Mouse (Mus musculus) MEL (cell line): ENCODE data around the gene Fkbp1b.

Experiments
- CTCF ChIP-seq, 3 experiments: IDR thresholded peaks in 2 of 3; conservative IDR thresholded peaks in 1 of 3; 2 replicates each; pipeline ENCODE4 v1.5.1; 2011 to 2012; ENCODE audit warnings: low read length in 3 of 3, low read depth in 2 of 3, mild to moderate bottlenecking in 2 of 3, improper control_type of control experiment in 1 of 3, inconsistent platforms in 1 of 3, mixed read lengths in 1 of 3, moderate library complexity in 1 of 3; ENCODE audit not compliant: control insufficient read depth in 1 of 3, insufficient read depth in 1 of 3, poor library complexity in 1 of 3, severe bottlenecking in 1 of 3
- EP300 ChIP-seq, 2 experiments: IDR thresholded peaks; 2 replicates each; pipeline ENCODE4 v1.6.1; 2011; ENCODE audit warnings: improper control_type of control experiment in 2 of 2, low read length in 2 of 2, low read depth in 1 of 2, mild to moderate bottlenecking in 1 of 2
- GATA1 ChIP-seq: IDR thresholded peaks from 2 replicates; pipeline ENCODE4 v1.6.1; 2011; ENCODE audit warnings: low read depth, low read length, improper control_type of control experiment
- HCFC1 ChIP-seq: IDR thresholded peaks from 2 replicates; pipeline ENCODE4 v1.6.1; 2012; ENCODE audit warnings: low read depth, mild to moderate bottlenecking, inconsistent platforms, low read length, improper control_type of control experiment, moderate library complexity
- MAFK ChIP-seq: IDR thresholded peaks from 2 replicates; pipeline ENCODE4 v1.6.1; 2011; ENCODE audit warnings: low read depth, mild to moderate bottlenecking, low read length, improper control_type of control experiment, borderline replicate concordance
- MAX ChIP-seq: IDR thresholded peaks from 2 replicates; pipeline ENCODE4 v1.6.1; 2011; ENCODE audit warnings: low read length, improper control_type of control experiment
- MAZ ChIP-seq: IDR thresholded peaks from 2 replicates; pipeline ENCODE4 v1.6.1; 2012; ENCODE audit warnings: low read depth, mild to moderate bottlenecking, inconsistent platforms, low read length, improper control_type of control experiment
- POLR2A ChIP-seq, 2 experiments: IDR thresholded peaks; 2 replicates each; pipeline ENCODE4 v1.6.1; 2011 to 2012; ENCODE audit warnings: low read length in 2 of 2, mild to moderate bottlenecking in 2 of 2, control low read depth in 1 of 2, improper control_type of control experiment in 1 of 2, low read depth in 1 of 2, moderate library complexity in 1 of 2; ENCODE audit not compliant: control insufficient read depth in 1 of 2, insufficient read depth in 1 of 2, poor library complexity in 1 of 2
- UBTF ChIP-seq: IDR thresholded peaks from 2 replicates; pipeline ENCODE4 v1.6.1; 2012; ENCODE audit warnings: low read depth, mild to moderate bottlenecking, inconsistent platforms, low read length, improper control_type of control experiment, moderate library complexity, borderline replicate concordance; ENCODE audit not compliant: insufficient read depth

GRCm38 (mm10) chr12:4840741-4841140 lies 650 bp downstream of the Fkbp1b start:
- no peak for TF ChIP-seq MAX
- TF ChIP-seq CTCF (IDR thresholded peaks at IDR 0.05 in 2 of 3, conservative IDR thresholded peaks at IDR 0.05 in 1 of 3; ENCODE audit: control insufficient read depth in 1 of 3, insufficient read depth in 1 of 3, low read depth in 2 of 3, low read length in 3 of 3, poor library complexity in 1 of 3, severe bottlenecking in 1 of 3): no peak
- no peak for TF ChIP-seq GATA1
- no peak for TF ChIP-seq MAZ
- TF ChIP-seq UBTF: no peak
- TF ChIP-seq MAFK: no peak
- no peak for TF ChIP-seq HCFC1
- TF ChIP-seq EP300 (IDR thresholded peaks at IDR 0.05; ENCODE audit: low read depth in 1 of 2, low read length in 2 of 2): no peak
- TF ChIP-seq POLR2A (IDR thresholded peaks at IDR 0.05; ENCODE audit: control insufficient read depth in 1 of 2, insufficient read depth in 1 of 2, low read depth in 1 of 2, low read length in 2 of 2, poor library complexity in 1 of 2): no peak
